Mouse (Mus musculus): ENCODE results near the gene Spats2l. TPM values are rescaled to one million over a fixed set of nuclear protein-coding genes. Genes with fewer than 3 reads are reported as not detected.

Gene Spats2l
- polyA plus RNA-seq, 1 experiment: not detected

GRCm38 (mm10) chr1:57969327-57970271, 195.6 kb downstream of the Spats2l start:
- TF ChIP-seq GATA1 (IDR thresholded peaks at IDR 0.05; ENCODE audit: low read length): no peak

- no peak for TF ChIP-seq GATA1 (IDR thresholded peaks at IDR 0.05; ENCODE audit: low read length)
These were observed 197.6 kb downstream of the Spats2l start for GRCm38 (mm10) chr1:57971588-57971987.

DNA sequence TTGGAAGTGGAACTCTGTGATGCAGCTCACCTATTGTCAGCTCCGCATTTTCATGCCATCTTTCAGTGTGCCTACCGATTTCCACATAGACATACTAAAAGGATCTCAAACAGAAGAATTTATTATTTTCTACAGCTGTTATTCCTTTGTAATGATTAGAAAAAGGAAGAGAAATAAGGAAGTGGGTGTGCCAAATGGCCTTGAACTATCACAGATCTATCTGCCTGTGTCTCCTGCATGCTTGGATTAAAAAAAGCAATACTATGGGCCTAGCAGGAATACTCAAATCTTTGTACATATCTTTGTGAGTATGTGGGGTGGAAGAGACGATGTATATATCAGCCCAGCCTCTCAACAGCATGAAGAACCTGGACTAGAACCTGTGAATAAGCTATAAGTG, 202.9 kb downstream of the Spats2l start:
- TF ChIP-seq GATA1 (IDR thresholded peaks at IDR 0.05; ENCODE audit: low read length): no peak

GRCm38 (mm10) chr1:57989052-57989600, 215.2 kb downstream of the Spats2l start:
- no peak for TF ChIP-seq GATA1 (IDR thresholded peaks at IDR 0.05; ENCODE audit: low read length)

- no peak for TF ChIP-seq GATA1 (IDR thresholded peaks at IDR 0.05; ENCODE audit: low read length)
These were observed 217.3 kb downstream of the Spats2l start for GRCm38 (mm10) chr1:57991277-57991676.

- no peak for TF ChIP-seq GATA1 (IDR thresholded peaks at IDR 0.05; ENCODE audit: low read length)
These were observed 221.6 kb downstream of the Spats2l start, which contains the start of gene Sgo2a for GRCm38 (mm10) chr1:57995432-57996132. Gene Sgo2a, plus strand, starts transcription at chr1:57995971.

DNA sequence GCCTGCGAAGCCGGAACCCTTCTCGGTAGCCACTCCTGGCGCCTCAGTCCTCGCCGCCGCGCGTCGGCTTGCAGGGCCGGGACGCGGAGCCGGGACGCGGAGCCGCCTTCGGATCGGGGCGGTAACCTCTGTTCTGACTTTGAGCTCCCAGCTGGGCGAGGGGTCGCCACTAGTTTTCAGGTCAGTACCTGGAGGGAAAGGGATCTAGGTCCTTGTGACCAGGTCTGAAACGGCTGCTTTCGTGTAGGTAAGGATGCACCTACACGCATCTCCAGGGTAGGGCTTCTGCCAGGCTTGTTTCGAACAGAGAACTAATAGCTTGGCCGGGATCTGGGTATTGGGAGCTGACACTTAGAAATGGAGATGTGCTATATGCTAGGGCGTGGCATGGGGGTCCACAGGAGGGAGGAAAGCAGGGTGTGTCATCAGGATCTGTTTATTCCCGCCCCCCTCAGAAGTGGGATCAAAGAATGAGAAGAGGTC, 222.2 kb downstream of the Spats2l start:
- TF ChIP-seq GATA1 (IDR thresholded peaks at IDR 0.05; ENCODE audit: low read length): no peak

Other genes starting within 250 kb of the Spats2l start
- gene Sgo2a, start 221.8 kb downstream of the Spats2l start, polyA plus RNA-seq (2012): 2.7 and 3.8 TPM in 2 replicates
- 15.4 and 22.5 TPM in 2 replicates for gene Kctd18, start 244.8 kb downstream of the Spats2l start, polyA plus RNA-seq (2012)

All from G1E-ER4 (cell line).